Mouse (Mus musculus): Measurements from ENCODE around the gene Prkd3.

GRCm38 (mm10) chr17:78909374-78909773 is 111.2 kb downstream of the Prkd3 start:
- TF ChIP-seq CTCF (IDR thresholded peaks at IDR 0.05; ENCODE audit: extremely low read depth, insufficient read depth, low read length) (no peak), POLR2A (IDR thresholded peaks at IDR 0.05; ENCODE audit: extremely low read depth, insufficient read depth, low read length) (no peak)
